Mouse (Mus musculus) natural killer cell, adult 2 months (primary cell): ENCODE results near the gene Afp.

Source experiments
- DNase-seq, 2 experiments: peaks; one replicate each; pipeline ENCODE4 v3.0.0; 2022; ENCODE audit warnings: low spot score in 2 of 2

Gene Afp

DNA sequence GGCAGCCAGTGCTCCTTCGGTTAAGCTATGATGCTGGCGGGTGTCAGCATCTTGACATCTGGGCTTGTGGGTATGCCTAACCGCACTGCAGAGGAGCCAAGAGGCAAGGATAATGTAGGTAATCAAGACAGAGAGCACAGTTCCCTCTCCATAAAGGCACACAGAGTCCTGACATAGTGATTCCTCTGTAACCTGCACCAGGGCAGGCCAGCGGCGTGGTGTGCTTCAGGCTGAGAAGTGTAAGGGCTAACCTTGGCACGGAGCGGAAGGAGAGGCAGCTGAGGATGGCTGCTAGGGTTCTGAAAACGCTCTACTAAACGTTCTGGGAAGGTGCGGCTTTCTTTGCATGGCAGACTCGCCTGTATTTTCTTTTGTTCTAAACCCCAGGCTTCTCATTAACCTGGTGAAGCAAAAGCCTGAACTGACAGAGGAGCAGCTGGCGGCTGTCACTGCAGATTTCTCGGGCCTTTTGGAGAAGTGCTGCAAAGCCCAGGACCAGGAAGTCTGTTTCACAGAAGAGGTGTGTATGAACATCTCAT lies 16.9 kb downstream of the Afp start:
- no peak for DNase-seq

DNA sequence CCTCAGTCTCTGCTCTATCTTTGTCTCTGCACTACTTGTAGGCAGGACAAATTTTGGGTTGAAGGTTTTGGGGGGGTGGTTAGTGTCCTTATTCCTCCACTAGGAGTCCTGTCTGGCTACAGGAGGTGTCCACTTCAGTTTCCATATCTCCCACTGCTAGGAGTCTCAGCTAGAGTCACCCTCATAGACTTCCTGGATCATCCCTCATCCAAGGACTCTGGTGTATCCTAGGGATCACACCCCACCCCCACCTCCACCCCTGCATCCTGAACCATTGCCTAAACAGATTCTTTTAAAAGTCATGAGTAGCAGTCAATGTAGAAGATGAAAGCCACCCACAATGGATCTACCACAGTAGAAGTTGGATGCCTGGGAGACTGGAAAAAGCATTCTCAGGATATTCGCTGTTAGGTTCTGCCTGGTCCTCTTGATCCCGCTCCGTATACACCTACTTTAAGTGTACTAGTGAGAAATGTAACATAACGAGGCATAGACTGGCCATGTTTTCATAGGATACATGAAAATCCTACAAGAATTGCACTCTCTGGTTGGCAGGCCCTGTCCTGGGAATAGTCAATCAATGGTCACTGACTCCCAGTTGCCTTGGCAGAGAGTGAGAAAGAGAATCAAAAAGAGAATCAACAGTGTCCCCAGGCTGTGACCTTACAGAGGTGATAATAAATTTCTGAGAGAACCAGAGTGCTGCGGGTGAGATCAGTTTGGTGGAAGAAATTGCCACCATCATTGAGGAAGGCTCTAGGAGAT lies 19.5 kb downstream of the Afp start:
- DNase-seq, result no peak

DNA sequence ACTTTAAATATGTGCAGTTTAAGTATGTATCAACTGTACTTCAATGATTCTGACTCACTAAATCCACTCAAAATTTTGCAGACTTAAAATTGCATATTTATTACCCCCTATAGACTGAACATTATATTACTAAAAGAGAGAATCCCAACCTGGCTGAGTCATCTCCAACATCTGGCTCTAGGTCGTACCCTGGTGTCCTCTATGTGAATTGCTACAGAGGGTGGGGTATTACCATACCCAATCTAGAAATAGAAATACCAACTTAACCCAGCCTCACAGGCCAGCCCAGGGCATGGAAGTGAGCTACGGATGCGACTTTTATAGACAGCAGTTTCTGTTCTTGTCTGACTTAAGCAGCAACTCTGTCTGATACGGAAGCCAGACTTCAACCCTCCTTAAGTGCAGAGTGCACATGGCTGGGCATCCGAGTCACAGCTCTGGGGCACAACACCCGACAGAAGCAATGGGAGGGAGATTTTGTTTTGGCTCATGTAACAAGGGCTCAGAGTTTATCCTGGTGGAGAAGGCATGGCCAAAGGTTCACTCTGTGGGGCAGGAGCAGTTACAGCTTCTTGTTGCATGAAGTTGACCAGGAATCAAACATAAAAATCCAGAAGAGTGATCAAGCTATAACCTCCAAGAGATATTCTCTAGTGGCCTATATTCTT lies 21.9 kb downstream of the Afp start:
- no peak for DNase-seq

DNA sequence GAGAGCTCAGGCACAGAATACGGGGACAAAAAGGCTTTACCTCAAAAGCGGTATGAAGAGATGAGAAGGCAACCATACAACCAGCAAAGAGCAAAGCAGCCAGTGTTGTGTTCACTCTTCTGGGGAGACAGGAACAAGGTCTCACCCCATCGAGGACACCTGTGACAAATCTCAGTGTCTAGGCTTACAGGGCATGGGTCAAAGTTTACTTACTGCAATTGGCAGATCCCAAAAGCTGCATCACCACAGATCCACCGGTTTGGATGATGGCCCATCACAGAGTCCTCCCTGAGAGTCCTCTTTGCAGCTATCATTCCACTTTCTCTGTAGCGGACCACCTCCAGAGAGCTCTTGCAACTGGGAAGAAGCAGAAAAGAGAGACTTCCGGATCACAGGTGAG lies 25.0 kb downstream of the Afp start:
- no peak for DNase-seq

DNA sequence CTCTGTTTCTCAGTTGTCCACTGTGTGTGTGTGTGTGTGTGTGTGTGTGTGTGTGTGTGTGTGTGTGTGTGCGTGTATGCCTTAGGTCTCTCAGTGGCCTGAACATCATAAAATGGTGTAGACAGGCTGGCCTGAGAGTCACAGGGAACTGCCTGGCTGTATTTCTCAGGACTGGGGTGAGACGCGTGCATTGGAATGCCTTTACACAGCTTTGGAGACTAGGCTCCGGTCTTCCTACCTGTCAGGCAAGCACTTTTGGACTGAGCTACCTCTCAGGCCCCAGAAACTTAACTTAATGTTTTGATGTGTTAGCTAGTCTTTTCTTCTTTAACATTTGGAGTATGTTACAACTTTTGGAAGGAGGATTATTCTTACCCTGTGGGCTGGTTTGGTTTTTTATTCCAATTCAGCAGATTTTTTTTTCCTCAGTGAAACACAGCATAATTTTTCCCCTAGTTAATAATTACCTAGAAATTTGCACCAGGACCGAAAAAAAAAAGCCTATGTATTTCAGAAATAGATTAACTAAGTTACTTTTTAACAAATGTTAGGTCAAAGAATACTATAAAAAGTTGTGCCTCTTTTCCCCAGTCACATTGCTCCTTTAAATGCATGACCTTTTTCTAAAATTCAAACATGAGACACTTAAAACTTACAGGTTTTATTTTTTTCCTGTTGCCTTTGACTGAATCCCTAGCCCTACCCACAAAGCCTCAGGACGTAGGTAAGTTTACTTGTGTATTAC lies 28.0 kb downstream of the Afp start, which contains the start of gene Afm:
TSS of gene Afm (plus strand) at position 577 of the 745 bp plus-strand sequence.
- DNase-seq, result no peak

DNA sequence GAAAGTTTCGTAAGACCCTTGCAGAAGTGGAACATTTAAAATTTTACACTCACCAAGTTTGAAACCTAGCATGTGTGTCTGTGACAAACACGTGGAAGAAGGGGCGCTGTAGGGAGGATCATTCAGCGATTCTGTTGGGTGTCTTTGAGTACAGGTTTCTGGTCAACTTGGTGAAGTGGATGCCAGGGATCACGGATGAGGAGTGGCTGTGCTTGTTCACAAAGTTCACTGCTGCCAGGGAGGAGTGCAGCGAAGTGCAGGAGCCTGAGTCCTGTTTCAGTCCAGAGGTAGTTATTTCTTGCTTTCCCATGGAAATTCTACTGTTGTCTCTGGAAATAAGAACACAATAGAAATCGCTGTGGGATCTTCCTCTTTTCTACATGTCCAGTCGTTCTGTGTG lies 60.7 kb downstream of the Afp start:
- no peak for DNase-seq

DNA sequence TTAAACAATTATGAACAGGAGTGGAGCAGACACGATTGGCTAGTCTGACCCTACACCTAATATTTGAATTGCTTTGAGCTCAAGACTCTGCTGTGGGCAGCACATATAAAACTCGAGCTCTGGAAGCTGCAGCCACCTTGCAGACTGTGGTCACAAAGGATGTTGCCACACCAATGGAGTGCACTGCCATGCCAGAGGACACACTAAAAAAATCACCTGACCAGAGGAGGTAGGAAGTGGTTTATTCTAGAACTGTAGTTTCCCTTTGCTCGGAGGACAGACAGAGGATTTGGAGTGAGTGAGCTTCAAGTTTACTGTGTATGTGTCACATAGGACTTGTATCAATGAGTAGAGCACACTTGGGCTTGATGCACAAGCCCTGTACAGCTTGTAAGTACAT lies 65.5 kb downstream of the Afp start:
- DNase-seq, result no peak
